Mouse (Mus musculus) brain, embryonic 14.5 days (tissue): ENCODE data around the gene Zkscan16.

ENCODE experiments used
- CTCF ChIP-seq: fragments of 200-500 bp; IDR thresholded peaks from 2 replicates; pipeline ENCODE4 v1.5.1; 2012; ENCODE audit warnings: inconsistent platforms, mild to moderate bottlenecking, moderate library complexity, borderline replicate concordance; ENCODE audit not compliant: insufficient read depth, insufficient read length; ENCODE audit errors: extremely low read depth
- POLR2A ChIP-seq: fragments of 200-500 bp; IDR thresholded peaks from 2 replicates; pipeline ENCODE4 v1.6.1; 2012; ENCODE audit warnings: mild to moderate bottlenecking, inconsistent platforms, borderline replicate concordance; ENCODE audit not compliant: poor library complexity, insufficient read depth, insufficient read length, severe bottlenecking; ENCODE audit errors: extremely low read depth

GRCm38 (mm10) chr4:59002948-59003805 lies 59.7 kb downstream of the Zkscan16 start, which contains the start of gene Gm20503:
- TF ChIP-seq POLR2A (peak; percentile 98), CTCF (no peak)
